In the genomic region with DNA sequence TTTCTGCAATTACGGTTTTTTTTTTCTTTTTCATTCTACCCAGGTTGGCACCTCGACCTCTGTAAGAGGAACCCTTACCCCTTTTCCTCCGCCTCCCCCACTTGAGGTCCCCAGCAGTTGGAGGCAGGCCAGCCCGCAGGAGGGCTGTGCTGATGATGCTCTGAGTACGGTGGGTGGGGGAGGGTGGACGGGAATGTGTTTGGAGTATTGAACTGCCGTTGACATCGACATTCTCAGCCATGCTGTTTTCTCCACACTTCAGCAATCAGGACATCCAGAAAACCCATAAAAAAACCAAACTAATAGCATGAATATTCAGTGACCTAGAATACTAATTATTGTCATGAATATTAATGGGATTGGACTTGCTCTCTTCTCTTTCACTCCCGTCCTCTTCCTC, we compare ENCODE assay signal across 8 mouse cellular contexts.
A peak's percentile ranks its signal among the peaks of the same experiment; 100 is the strongest.
DNase-seq lines count a peak whose midpoint lies in the region; ATAC-seq and TF ChIP-seq lines count a peak whose summit lies in the region.

No protein-coding gene starts in this region.

- 10% methylated on average over 9 of the region's 9 CpGs for WGBS in heart, embryonic 14.5 days
- 3% methylated on average over 9 of the region's 9 CpGs for WGBS in hindbrain, embryonic 15.5 days
- 9% methylated on average over 9 of the region's 9 CpGs for WGBS in limb, embryonic 14.5 days

- H3K27me3 ChIP-seq in heart, embryonic 14.5 days (ENCODE audit: control insufficient read depth, insufficient read depth, low read length) = no peaks in the 10 kb centered on the region
- no peaks in the 10 kb centered on the region for H3K27me3 ChIP-seq in hindbrain, embryonic 15.5 days
- H3K27me3 ChIP-seq in limb, embryonic 14.5 days (ENCODE audit: control insufficient read depth, insufficient read depth, low read length) = no peaks in the 10 kb centered on the region

- H3K4me2 ChIP-seq in heart, embryonic 14.5 days (ENCODE audit: low read length) = peak overlapping the region; percentile 58
- H3K4me2 ChIP-seq in hindbrain, embryonic 15.5 days = peak overlapping the region; percentile 34
- peak overlapping the region; percentile 3; the same call in 1 of the 2 replicates for H3K4me2 ChIP-seq in limb, embryonic 14.5 days (replicated peaks; ENCODE audit: low read depth, low read length, severe bottlenecking)

- no peak for TF ChIP-seq POLR2A in limb, embryonic 14.5 days (IDR thresholded peaks at IDR 0.05; ENCODE audit: borderline replicate concordance, extremely low read depth, insufficient read depth, insufficient read length)

- peak overlapping the region; percentile 27 to 28 for H3K4me3 ChIP-seq in heart, embryonic 14.5 days (ENCODE audit: control insufficient read depth in 1 of 2, insufficient read depth in 1 of 2, low read depth in 1 of 2, low read length in 2 of 2)
- no peak overlapping the region; the same call in 1 of the 2 replicates for H3K4me3 ChIP-seq in hindbrain, embryonic 15.5 days
- H3K4me3 ChIP-seq in limb, embryonic 14.5 days (replicated peaks; ENCODE audit: low read length) = no peak overlapping the region

- peaks cover 8 to 11% of the 10 kb centered on the region in 2 experiments; a peak in 3 of 4 replicates for H3K4me1 ChIP-seq in heart, embryonic 14.5 days (ENCODE audit: control insufficient read depth in 2 of 2, insufficient read depth in 2 of 2, low read length in 2 of 2)
- H3K4me1 ChIP-seq in hindbrain, embryonic 15.5 days (replicated peaks) = peaks cover 31% of the 10 kb centered on the region
- H3K4me1 ChIP-seq in limb, embryonic 14.5 days (ENCODE audit: control insufficient read depth, insufficient read depth, low read length) = peaks cover 5% of the 10 kb centered on the region; the same call in 1 of the 2 replicates

- no peak for DNase-seq in heart, adult 9 months (ENCODE audit: low spot score in 2 of 2)
- peak; percentile 66 for DNase-seq in embryo, embryonic 11 days
- no peak for DNase-seq in limb, embryonic 14.5 days (ENCODE audit: low spot score)
- no peak for DNase-seq in adrenal gland, adult (ENCODE audit: inconsistent age in 2 of 2, low spot score in 1 of 2)
- no peak for DNase-seq in natural killer cell, adult 2 months (ENCODE audit: low spot score in 2 of 2)
- DNase-seq in adrenal gland, postnatal 10 days = no peak

- H3K27ac ChIP-seq in heart, embryonic 14.5 days (replicated peaks in 1 of 2; ENCODE audit: control insufficient read depth in 1 of 2, insufficient read depth in 1 of 2, low read depth in 2 of 2, low read length in 2 of 2) = no peak overlapping the region
- H3K27ac ChIP-seq in hindbrain, embryonic 15.5 days (replicated peaks) = peak overlapping the region; percentile 49
- H3K27ac ChIP-seq in limb, embryonic 14.5 days (replicated peaks; ENCODE audit: low read depth, low read length) = no peak overlapping the region

- H3K9ac ChIP-seq in heart, embryonic 14.5 days (ENCODE audit: low read length) = peak overlapping the region; percentile 41; the same call in 1 of the 2 replicates
- no peak overlapping the region for H3K9ac ChIP-seq in hindbrain, embryonic 15.5 days
- no peak overlapping the region for H3K9ac ChIP-seq in limb, embryonic 14.5 days (ENCODE audit: low read depth, low read length, severe bottlenecking)

- no peak for ATAC-seq in heart, embryonic 14.5 days (ENCODE audit: insufficient number of reproducible peaks, insufficient read depth, low FRiP score, low read depth)
- ATAC-seq in hindbrain, embryonic 15.5 days (ENCODE audit: low FRiP score, low read depth) = peak; percentile 52; the same call in 1 of the 2 replicates
- ATAC-seq in limb, embryonic 14.5 days (ENCODE audit: low FRiP score, low read depth) = no peak

- H3K36me3 ChIP-seq in heart, embryonic 14.5 days (ENCODE audit: control insufficient read depth, insufficient read depth, low read length) = no peaks in the 10 kb centered on the region
- H3K36me3 ChIP-seq in hindbrain, embryonic 15.5 days = no peaks in the 10 kb centered on the region
- H3K36me3 ChIP-seq in limb, embryonic 14.5 days (ENCODE audit: control insufficient read depth, insufficient read depth, low read length) = no peaks in the 10 kb centered on the region

- H3K9me3 ChIP-seq in heart, embryonic 14.5 days (ENCODE audit: control insufficient read depth, low read length) = no peaks in the 10 kb centered on the region
- H3K9me3 ChIP-seq in hindbrain, embryonic 15.5 days = no peaks in the 10 kb centered on the region
- H3K9me3 ChIP-seq in limb, embryonic 14.5 days (ENCODE audit: control insufficient read depth, low read length) = no peaks in the 10 kb centered on the region

Comparison
In these comparisons a context has a peak if more than half of its experiments do, and no peak if none do; other contexts are left out.
1. H3K4me2 ChIP-seq: peak in every context shown above with its lines; median percentile 58 in heart, embryonic 14.5 days; 34 in hindbrain, embryonic 15.5 days; 3 in limb, embryonic 14.5 days.
2. H3K4me3 ChIP-seq: peak in heart, embryonic 14.5 days (2 of 2); none in hindbrain, embryonic 15.5 days (single experiment) and limb, embryonic 14.5 days (single experiment).